Mouse (Mus musculus) spleen, postnatal 14 days (tissue): Measurements from ENCODE around the gene D430041D05Rik.

Experiments used
- DNase-seq, 2 experiments: peaks; one replicate each; pipeline ENCODE4 v3.0.0; 2021 to 2022; ENCODE audit warnings: low spot score in 2 of 2

D430041D05Rik gene

GRCm38 (mm10) chr2:104260920-104261740, 149.7 kb downstream of the D430041D05Rik start:
- no peak for DNase-seq

DNA sequence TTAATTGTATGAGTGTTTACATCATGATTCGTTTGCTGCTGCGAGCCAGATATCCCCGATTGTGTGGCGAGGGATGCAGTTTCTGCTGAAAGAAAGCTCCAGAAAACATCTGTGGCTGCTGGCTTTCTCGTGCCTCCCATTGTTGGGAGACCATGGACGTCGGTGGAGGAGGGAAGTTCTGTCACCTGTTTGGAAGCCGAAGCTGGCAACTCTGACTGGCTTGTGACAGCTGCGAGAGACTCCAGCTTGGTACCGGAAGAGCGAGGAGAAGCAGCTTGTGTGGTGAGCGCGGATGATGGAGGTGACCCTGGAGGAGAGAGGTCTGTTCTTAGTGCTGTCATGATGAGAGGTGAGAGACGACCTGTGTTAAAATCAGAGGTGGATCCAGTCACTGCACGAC, 154.2 kb downstream of the D430041D05Rik start:
- no peak for DNase-seq

- no peak for DNase-seq
These were observed 155.9 kb downstream of the D430041D05Rik start for GRCm38 (mm10) chr2:104254944-104255343.

- DNase-seq, result no peak
These were observed 157.5 kb downstream of the D430041D05Rik start for GRCm38 (mm10) chr2:104253341-104253740.

DNA sequence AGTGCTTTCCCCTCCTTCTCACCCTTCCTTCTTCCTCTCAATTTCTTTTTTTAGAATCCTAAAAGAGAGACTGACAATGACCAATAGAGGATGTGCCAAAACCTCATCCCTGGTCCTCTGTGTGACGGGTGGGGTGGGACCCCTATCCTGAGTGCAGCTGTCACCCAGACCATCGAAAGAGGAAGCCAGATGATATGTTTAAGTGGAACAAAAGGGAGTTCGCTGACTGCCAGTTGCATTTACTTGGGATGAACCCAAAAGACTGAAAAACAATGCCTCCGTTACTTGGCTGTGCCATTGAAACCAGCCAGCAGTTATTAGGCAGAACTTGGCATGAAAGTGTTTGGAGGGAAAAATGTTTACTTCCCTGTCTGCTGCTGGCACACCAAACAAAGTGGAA, 159.2 kb downstream of the D430041D05Rik start:
- DNase-seq, result no peak

DNA sequence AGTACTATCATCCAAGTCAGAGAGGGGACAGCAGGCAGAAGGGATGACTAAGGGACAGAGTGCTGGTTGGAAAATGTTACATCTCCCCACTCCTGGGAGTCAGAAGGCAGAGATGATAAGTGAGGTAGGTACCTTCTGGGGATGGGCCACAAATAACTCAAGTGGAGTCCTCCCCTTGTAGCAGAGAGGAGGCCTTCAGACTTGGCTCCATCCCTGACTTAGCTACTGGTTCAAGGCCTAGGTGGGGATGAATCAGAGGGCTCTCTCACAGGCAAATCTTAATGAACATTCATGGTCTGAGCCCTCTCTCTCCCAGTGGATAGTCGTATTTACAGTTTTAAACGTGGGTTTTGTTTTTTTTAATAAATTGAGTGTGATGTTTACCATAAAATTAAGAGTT, 161.0 kb downstream of the D430041D05Rik start:
- no peak for DNase-seq

DNA sequence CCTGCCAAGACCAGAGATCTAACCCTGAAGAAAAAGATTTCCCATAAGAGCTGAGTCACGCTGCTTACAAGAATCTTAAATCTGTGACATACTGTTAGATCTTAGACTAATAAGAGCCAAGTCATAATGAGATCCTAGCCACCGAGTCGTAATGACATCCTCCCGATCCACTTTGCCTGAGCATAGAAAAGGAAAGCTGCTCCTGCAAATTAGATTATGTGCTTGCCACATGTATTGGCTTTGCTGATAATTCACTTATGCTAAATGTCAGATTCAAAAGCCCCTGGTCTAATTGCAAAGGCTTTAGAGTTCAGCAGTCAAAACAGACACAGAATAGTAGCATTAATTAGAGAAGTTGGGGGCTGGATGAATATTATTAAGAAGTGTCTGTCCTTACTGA, 164.0 kb downstream of the D430041D05Rik start:
- DNase-seq, result no peak

DNA sequence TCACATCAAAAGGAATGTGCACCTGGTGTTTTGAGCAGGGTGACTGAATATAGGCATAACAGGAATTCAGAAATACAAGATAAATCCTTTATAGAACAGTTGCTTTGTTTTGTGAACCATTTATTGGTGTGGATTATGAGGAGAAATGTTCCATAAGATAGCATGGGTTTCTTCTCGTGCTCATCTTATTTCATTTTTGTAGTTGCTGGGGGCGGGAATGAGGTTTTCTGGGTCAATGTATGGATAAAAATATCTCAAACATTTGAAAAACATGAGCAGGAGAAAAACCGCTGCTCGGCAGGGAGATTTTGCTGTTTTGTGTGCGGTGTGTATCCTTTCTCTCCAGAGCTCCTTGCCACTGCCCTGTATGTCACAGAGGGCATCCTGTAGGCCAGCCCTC, 168.8 kb downstream of the D430041D05Rik start:
- DNase-seq, result no peak

GRCm38 (mm10) chr2:104237141-104237540, 173.7 kb downstream of the D430041D05Rik start:
- no peak for DNase-seq

GRCm38 (mm10) chr2:104230444-104230843, 180.4 kb downstream of the D430041D05Rik start:
- no peak for DNase-seq

DNA sequence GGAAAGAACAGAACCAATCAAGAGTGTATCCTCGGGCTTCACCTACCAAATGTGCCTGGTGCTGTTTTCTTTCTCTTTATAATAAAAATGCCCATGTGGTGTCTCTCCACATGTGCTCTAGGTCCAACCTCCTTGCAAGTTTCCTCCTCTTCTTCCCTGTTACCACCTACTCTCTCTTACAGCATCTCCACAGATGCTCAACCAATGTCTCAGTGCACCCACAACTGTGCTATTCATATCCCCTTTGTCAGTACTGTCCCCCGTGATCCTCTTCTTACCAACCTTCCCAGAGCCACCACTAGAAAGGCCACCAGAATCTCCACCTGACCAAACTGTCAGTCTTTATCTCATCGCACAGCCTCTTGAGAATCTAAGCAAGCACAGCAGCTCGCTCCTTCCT, 184.8 kb downstream of the D430041D05Rik start:
- no peak for DNase-seq

GRCm38 (mm10) chr2:104219733-104220391, 191.0 kb downstream of the D430041D05Rik start:
- DNase-seq, result no peak

DNA sequence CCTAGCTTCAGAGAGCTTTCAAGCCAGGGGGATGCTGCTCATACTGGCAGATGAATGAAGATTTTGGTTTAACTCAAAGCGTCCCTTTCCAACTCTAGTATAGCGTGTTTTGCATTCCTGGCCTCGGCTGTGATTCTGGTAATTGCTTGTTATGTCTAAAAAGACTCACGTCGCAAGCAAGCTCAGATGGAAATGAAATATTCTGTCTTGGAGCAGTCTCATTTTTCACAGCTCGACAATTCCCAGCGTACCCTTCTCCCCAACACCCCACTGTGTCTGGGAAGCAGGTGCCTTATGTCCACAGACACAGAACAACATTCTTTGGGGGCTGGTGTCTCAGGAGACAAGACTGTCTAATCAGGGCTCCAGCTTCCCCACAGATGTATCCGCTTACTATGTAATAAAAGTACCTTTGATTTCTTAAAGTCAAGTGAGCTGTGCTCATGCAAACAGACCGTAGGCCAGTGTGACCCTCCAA, 192.2 kb downstream of the D430041D05Rik start:
- DNase-seq, result no peak

- no peak for DNase-seq
These were observed 192.7 kb downstream of the D430041D05Rik start for GRCm38 (mm10) chr2:104218114-104218513.

- no peak for DNase-seq
These were observed 201.4 kb downstream of the D430041D05Rik start for GRCm38 (mm10) chr2:104209408-104209807.

DNA sequence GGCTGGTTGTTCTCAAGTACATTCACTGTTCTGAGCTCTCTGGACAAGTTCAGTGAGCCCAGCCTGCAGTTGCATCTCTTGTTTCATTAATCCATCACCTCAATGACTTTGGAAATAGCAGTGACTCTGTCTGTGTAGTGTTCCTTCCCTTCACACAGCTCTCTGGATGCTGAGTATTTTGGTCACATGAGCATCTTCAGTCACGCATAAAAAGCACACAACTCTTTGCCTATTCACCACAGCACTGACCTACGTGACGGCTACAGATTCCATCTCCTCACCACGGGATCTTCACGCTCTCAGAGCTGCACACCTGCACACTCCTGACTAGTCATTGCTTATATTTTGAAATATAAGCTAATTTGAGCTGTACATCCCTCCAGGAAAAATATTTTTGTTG, 202.4 kb downstream of the D430041D05Rik start:
- no peak for DNase-seq

DNA sequence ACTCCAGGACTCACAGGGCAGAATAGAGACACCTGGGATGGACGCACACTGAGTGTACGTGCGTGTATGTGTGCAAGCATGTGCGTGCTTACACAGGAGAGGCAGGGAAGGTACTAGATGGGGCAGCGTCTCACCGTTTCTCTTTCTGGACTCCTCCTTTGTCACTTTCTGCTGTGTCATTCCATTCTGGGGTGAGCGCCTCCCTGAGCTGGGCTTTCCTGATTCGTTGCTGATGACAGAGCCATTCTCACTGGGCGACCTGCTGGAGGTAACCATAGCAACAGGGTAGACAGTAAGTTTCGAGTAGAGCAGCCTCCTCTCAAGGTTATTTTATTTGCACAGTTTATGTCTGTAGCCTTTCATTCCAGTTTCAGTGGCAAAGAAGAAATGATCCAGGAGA, 202.9 kb downstream of the D430041D05Rik start:
- DNase-seq, result no peak

DNA sequence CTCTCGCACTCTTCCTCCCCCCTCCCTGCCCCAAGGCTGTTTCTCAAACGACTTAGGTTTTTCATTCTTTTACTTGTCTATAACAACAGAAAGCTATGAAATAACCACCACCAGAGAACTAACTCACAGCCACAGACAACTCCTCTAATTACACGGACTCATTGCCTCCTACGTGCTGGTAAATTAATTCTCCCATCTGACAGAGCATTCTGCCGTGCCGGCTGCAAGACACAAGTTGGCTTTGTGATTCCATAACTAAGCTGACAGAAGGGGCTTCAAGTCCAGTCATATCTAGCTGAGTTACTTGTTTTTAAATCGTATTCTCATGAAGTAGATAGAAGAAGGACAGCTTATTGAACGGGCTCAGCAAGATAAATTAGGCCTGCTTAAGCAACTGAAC, 205.2 kb downstream of the D430041D05Rik start:
- DNase-seq, result no peak

DNA sequence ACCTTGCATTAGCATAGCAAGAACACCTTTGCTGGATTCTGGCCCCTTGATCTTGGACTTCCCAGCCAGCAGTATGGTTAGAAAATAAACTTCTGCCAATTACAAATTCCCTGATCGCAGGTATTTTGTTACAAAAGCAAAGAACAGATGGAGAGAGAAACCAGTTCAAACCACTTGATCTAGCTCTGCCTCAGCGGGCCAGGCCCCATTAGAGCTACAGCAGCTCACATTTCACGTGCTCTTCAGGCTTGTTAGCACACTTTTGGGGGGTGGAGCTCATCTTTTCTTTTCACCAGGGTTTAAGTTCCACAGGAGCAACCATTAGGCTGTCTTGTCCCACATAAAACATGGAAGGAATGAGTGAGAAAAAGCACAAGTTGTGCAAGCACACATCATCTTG, 210.6 kb downstream of the D430041D05Rik start:
- DNase-seq, result no peak

DNA sequence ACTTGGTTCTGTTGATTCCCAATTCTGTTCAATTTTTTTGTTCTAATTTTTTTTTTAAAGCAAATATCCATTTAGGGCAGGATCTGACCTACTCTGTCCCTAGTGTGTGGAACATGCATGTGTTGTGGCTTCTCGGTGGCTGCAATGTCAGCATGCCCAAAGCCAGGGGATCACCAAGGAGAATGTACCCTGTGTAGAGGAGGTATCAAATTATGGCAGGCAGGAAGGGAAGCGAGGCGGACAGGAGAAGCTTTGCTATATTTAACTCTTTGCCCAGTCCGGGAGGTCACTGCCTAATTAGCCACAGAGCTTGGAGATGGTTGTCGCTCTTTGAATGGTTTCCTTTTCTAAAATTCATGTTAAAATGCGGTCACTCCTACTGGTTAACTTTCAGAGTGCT, 212.6 kb downstream of the D430041D05Rik start:
- DNase-seq, result no peak

DNA sequence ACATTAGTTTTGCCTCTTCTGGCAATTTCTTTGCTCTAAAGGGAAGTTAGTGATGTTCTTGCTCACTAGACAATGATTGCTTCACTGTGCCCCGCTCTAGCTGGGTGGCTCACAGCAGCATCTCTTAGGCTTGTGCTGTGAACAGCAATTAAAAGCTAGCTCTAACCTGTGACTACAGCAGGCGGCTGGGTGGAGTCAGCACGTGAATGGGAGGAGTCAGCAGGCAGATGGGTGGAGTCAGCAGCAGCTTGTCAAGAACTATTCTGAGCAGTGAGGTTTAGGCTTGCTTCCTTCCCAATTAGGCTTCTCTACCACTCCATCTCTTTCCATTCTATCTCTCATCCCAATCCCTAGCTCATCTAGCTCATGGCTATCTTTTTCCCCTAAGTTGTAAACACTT, 213.5 kb downstream of the D430041D05Rik start:
- no peak for DNase-seq

DNA sequence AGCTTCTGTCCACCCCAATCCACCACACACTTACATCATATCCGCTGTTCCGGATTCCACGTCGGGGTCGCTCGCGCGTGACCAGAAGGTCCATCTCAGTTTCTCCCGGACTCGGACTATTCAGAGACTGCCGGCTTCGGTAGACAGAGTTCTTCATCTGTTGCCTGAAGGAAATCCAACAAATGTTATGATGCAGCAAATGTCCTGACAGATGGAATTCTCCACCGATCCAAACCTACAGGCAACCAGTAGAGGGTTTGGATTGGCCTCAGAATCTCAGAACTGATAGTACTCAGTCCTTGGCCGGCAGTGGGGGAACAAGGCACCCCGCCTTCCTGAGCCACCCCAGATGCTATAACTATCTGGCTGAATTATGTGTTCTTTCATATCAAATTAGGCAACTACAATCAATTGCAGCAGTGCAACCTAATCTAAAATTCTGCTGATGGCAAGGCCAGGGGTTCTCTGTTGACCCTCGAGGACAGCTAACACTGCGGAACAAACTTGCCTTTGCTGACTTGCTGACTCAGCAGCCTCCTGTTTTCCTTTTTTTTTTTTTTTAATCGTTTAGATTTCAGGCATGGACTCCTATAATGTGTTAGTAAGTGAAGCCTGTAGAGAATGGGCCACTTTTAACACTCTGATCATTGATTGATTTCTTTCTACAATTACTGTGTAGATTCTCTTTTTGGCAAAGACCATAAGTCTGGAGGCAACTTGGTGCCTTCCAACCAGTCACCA, 218.2 kb downstream of the D430041D05Rik start:
- DNase-seq, result no peak
